Mouse (Mus musculus) hindbrain, embryonic 10.5 days (tissue): Measurements from ENCODE around the gene Atxn1l. TPM values are rescaled to one million over a fixed set of nuclear protein-coding genes. Genes with fewer than 3 reads are reported as not detected.
"Not testable (repeated sequence)": the region's sequence is repeated elsewhere in the genome, so short reads cannot be mapped to it uniquely, and the experiment has no call there.

Experiments used
- DNase-seq: peaks from one replicate; pipeline ENCODE4 v3.0.0-alpha.2; 2017; ENCODE audit warnings: low spot score
- H3K27ac ChIP-seq: fragments of 300-500 bp; sonication (generic); 2 replicates; pipeline ENCODE4 v1.5.1; 2016; ENCODE audit warnings: mild to moderate bottlenecking, moderate library complexity
- H3K27me3 ChIP-seq: fragments of 300-500 bp; sonication (generic); 2 replicates; pipeline ENCODE4 v1.6.1; 2016; ENCODE audit warnings: mild to moderate bottlenecking; ENCODE audit not compliant: poor library complexity, insufficient read depth, severe bottlenecking
- H3K36me3 ChIP-seq: fragments of 300-500 bp; sonication (generic); 2 replicates; pipeline ENCODE4 v1.6.1; 2016; ENCODE audit warnings: mild to moderate bottlenecking, moderate library complexity
- H3K4me1 ChIP-seq: fragments of 300-500 bp; sonication (generic); replicated peaks from 2 replicates; pipeline ENCODE4 v1.6.1; 2016; ENCODE audit warnings: mild to moderate bottlenecking
- H3K4me3 ChIP-seq: fragments of 300-500 bp; sonication (generic); 2 replicates; pipeline ENCODE4 v1.5.1; 2016; ENCODE audit warnings: mild to moderate bottlenecking, moderate library complexity
- H3K9me3 ChIP-seq: fragments of 300-500 bp; sonication (generic); 2 replicates; pipeline ENCODE4 v1.6.1; 2016; ENCODE audit warnings: mild to moderate bottlenecking, moderate library complexity
- WGBS: fragments of 180-500 bp; shearing (Covaris S2); methylation state at CpG from one replicate; pipeline ENCODE4 v1.1.7; 2016; 5-methylcytosine and 5-hydroxymethylcytosine counted together
- polyA plus RNA-seq: library from polyadenylated mRNA; unstranded; fragments of >200 nt; fragmentation: Nextera tagmentation; extraction: Ambion mirVana; gene quantifications from 2 replicates; pipeline ENCODE4 v1.2.1, GENCODE M21; 2016

Atxn1l gene
- polyA plus RNA-seq, 1 experiment from 2014 or later, result 6.2 TPM

- H3K27ac ChIP-seq, H3K4me1 ChIP-seq, H3K27me3 ChIP-seq, H3K9me3 ChIP-seq, H3K36me3 ChIP-seq, H3K4me3 ChIP-seq, DNase-seq: not testable (repeated sequence)
- 81% methylated on average over 4 of the region's 4 CpGs for WGBS
Observed at GRCm38 (mm10) chr8:109755554-109755953, 18.0 kb upstream of the Atxn1l start.

DNA sequence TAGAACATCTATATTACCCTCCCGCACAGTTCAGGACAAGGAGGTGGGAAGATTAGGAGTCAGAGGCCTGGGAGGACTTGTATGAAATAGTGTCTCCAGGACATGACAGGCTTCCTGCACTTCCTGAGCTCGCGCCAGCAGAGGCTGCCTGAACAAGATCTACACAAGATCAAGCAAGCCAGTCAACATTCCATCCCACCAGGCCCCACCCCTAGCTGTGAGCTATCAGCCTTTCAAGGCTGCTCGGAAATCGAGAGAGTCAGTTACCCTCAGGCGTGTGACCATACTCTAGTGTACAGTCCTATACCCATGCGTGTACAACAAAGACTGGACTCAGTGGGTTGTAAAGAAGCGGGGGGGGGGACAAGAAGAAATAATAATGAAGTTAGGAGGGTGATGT, 17.2 kb upstream of the Atxn1l start:
- Histone ChIP-seq H3K4me1 (no peaks in the 10 kb centered on the region), H3K27ac (no peak overlapping the region), H3K27me3 (no peaks in the 10 kb centered on the region), H3K9me3 (no peaks in the 10 kb centered on the region), H3K4me3 (no peak overlapping the region), H3K36me3 (no peaks in the 10 kb centered on the region)
- DNase-seq, result no peak
- WGBS, result 91% methylated on average over 8 of the region's 8 CpGs

GRCm38 (mm10) chr8:109751731-109752485, 14.4 kb upstream of the Atxn1l start:
- no peaks in the 10 kb centered on the region for H3K9me3 ChIP-seq
- no peak overlapping the region for H3K4me3 ChIP-seq
- H3K27ac ChIP-seq, result no peak overlapping the region
- H3K27me3 ChIP-seq, result no peaks in the 10 kb centered on the region
- H3K36me3 ChIP-seq, result no peaks in the 10 kb centered on the region
- DNase-seq, result no peak
- WGBS, result 87% methylated on average over 20 of the region's 20 CpGs
- H3K4me1 ChIP-seq, result no peaks in the 10 kb centered on the region

DNA sequence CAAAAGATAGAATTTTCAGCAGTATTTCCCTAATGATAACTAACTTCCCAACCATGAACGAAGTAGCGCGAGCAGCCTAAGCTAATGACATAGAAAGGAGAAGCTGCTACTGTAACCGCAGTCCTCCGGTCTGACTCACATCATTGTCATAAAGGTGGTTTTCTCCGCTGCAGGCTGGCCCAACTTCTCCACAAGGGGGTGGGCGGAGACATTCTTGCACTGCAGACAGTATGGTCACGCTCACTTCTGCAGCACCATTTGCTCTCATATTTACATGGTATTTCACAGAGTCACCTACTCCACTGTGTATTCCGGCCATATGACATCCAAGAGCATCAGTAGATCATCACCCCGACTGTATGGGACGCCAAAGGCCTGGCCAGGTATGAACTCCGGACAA, 13.2 kb upstream of the Atxn1l start:
- no peaks in the 10 kb centered on the region for H3K4me1 ChIP-seq

DNA sequence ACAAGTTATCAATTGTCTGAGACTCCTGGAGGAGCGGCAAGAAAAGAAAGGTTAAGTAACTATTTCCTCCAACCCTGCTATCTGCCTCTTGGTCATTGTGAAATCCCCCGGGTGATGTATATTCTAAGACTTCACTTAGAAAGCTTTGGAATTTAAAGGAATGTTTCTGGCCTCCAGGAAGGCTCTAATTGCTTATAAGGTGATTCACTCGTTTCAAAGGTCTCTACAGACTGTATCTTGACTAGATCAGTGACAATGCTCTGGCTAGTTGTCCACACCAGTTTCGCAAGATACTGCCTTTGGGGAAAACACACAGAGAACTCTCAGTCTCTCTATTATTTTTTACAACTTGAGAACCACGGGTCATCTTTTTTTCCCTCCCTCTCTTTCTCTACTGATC, 12.7 kb upstream of the Atxn1l start:
- no peak for DNase-seq
- no peak overlapping the region for H3K4me3 ChIP-seq
- H3K9me3 ChIP-seq, result no peaks in the 10 kb centered on the region
- H3K4me1 ChIP-seq, result no peaks in the 10 kb centered on the region
- H3K27me3 ChIP-seq, result no peaks in the 10 kb centered on the region
- 73% methylated on average over 5 of the region's 5 CpGs for WGBS
- H3K36me3 ChIP-seq, result no peaks in the 10 kb centered on the region
- H3K27ac ChIP-seq, result no peak overlapping the region

More for the DNA sequence above, 13.2 kb upstream of the Atxn1l start:
- Histone ChIP-seq H3K4me3 (no peak overlapping the region), H3K9me3 (no peaks in the 10 kb centered on the region), H3K27ac (no peak overlapping the region), H3K36me3 (no peaks in the 10 kb centered on the region), H3K27me3 (no peaks in the 10 kb centered on the region)
- 80% methylated on average over 12 of the region's 12 CpGs for WGBS
- no peak for DNase-seq

GRCm38 (mm10) chr8:109747468-109748199, 10.1 kb upstream of the Atxn1l start:
- Histone ChIP-seq H3K4me1 (no peaks in the 10 kb centered on the region), H3K27me3 (no peaks in the 10 kb centered on the region), H3K27ac (no peak overlapping the region), H3K4me3 (no peak overlapping the region), H3K9me3 (no peaks in the 10 kb centered on the region), H3K36me3 (no peaks in the 10 kb centered on the region)
- DNase-seq, result no peak
- WGBS, result 87% methylated on average over 12 of the region's 12 CpGs

- Histone ChIP-seq H3K9me3 (no peaks in the 10 kb centered on the region), H3K27ac (peak overlapping the region; percentile 96), H3K4me3 (peak overlapping the region; percentile 98), H3K4me1 (peaks cover 15% of the 10 kb centered on the region), H3K36me3 (peaks cover 23% of the 10 kb centered on the region), H3K27me3 (no peaks in the 10 kb centered on the region)
- no peak for DNase-seq
- 94% methylated on average over 1 of the region's 1 CpGs for WGBS
Observed at GRCm38 (mm10) chr8:109738049-109738380, 476 bp upstream of the Atxn1l start.

DNA sequence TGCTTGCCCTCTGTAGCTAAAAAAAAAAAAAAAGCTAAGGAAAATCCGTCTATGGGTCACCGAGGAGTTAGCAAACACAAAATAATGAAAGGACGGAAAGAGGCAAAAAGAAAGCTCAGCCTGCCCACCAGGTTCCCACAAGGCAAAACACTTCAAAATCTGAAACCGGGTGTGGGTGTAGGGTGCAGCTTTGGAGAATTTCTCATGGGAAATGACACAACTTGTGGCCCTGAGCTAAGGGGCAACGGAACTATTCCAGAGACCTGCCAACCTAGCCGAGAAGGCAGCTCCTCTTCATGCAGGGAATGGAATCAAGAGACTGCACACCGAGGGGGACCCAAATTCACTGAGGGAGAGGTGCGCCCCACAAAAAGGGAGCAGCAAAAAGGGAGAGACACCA, 720 bp downstream of the Atxn1l start:
- 9% methylated on average over 8 of the region's 8 CpGs for WGBS
- Histone ChIP-seq H3K27ac (peak overlapping the region; percentile 96), H3K4me3 (peak overlapping the region; percentile 98), H3K4me1 (peaks cover 15% of the 10 kb centered on the region), H3K27me3 (no peaks in the 10 kb centered on the region), H3K36me3 (peaks cover 35% of the 10 kb centered on the region), H3K9me3 (no peaks in the 10 kb centered on the region)
- no peak for DNase-seq

GRCm38 (mm10) chr8:109734018-109734417, 3.5 kb downstream of the Atxn1l start:
- Histone ChIP-seq H3K4me1 (peaks cover 15% of the 10 kb centered on the region), H3K27me3 (no peaks in the 10 kb centered on the region), H3K36me3 (peaks cover 63% of the 10 kb centered on the region), H3K27ac (no peak overlapping the region), H3K9me3 (no peaks in the 10 kb centered on the region), H3K4me3 (no peak overlapping the region)
- no peak for DNase-seq
- WGBS, result 87% methylated on average over 3 of the region's 3 CpGs

DNA sequence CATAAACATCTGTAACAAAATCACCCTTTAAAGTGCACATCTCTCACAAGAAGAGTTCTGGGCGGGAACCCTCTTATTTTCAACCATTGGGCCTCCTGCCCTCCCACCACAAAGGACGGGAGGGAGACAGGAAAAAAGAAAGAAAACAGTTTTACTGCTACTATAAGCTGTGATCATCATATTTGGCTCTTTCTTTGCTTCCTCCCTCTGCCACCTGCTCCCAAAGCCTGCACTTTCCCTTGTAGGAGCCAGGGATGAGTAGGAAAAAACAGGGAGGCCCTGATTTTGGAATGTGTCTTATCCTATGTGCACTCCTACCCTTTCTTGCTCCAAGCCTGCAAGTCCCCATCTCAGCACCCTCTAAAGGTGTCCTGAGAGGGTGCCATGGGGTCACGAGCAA, 6.5 kb downstream of the Atxn1l start:
- WGBS, result 83% methylated on average over 3 of the region's 3 CpGs
- Histone ChIP-seq H3K9me3 (no peaks in the 10 kb centered on the region), H3K27me3 (no peaks in the 10 kb centered on the region), H3K27ac (no peak overlapping the region), H3K4me1 (peaks cover 3% of the 10 kb centered on the region), H3K36me3 (peaks cover 93% of the 10 kb centered on the region), H3K4me3 (no peak overlapping the region)
- DNase-seq, result no peak

DNA sequence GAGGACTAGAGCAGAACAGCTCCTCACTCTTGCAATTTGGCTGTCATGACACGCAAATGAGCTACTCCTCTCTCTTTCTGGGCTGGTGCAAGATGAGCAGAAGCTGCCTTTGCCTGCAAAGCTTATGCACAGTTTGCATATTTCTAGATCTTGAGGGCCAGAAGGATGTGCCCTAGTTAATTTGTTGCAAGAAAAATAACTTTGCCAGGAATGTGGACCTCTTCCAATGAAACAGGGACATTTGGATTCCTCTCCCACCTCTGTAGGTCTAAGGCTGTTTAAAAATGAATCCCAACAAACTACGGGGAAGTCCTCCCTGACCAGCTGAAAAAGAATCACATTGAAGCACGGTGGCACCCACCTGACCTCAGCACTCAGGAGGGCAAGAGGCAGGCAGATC, 12.4 kb downstream of the Atxn1l start:
- Histone ChIP-seq H3K27me3 (no peaks in the 10 kb centered on the region), H3K4me3 (no peak overlapping the region), H3K9me3 (no peaks in the 10 kb centered on the region), H3K4me1 (no peaks in the 10 kb centered on the region), H3K27ac (no peak overlapping the region), H3K36me3 (peaks cover 100% of the 10 kb centered on the region)
- 89% methylated on average over 3 of the region's 3 CpGs for WGBS
- DNase-seq, result no peak

GRCm38 (mm10) chr8:109714961-109715360, 22.6 kb downstream of the Atxn1l start:
- H3K4me3 ChIP-seq, result no peak overlapping the region
- H3K4me1 ChIP-seq, result no peaks in the 10 kb centered on the region
- WGBS, result 95% methylated on average over 5 of the region's 5 CpGs
- H3K27ac ChIP-seq, result no peak overlapping the region
- no peaks in the 10 kb centered on the region for H3K9me3 ChIP-seq
- H3K27me3 ChIP-seq, result no peaks in the 10 kb centered on the region
- H3K36me3 ChIP-seq, result peaks cover 100% of the 10 kb centered on the region
- DNase-seq, result no peak

GRCm38 (mm10) chr8:109712521-109712920, 25.0 kb downstream of the Atxn1l start:
- H3K4me1 ChIP-seq, result peaks cover 11% of the 10 kb centered on the region
- no peak overlapping the region for H3K4me3 ChIP-seq
- no peaks in the 10 kb centered on the region for H3K27me3 ChIP-seq
- DNase-seq, result no peak
- H3K36me3 ChIP-seq, result peaks cover 100% of the 10 kb centered on the region
- WGBS, result 100% methylated on average over 1 of the region's 1 CpGs
- H3K9me3 ChIP-seq, result no peaks in the 10 kb centered on the region
- H3K27ac ChIP-seq, result no peak overlapping the region
